In the genomic region with DNA sequence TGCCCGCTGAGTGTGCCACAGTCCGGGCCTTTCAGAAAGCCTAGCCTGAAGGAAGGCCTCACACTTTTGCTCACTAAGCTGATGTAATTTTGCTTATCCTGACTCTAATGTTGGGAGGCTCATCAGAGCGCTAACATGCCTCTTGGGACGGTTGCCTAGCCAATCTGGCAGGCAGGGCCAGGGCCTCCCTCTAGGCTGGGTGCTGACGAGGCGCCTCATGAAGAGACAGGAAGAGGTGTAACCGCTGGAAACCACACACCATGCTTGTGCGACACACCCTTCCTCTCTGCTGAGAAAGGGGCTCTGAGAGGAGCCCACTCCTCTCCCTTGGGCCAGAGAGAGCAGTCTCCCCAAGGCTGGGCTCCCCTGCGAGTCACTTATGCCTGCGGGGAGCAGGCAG, we compare ENCODE assay signal across 8 mouse cellular contexts. TPM values are rescaled to one million over a fixed set of nuclear protein-coding genes. Genes with fewer than 3 reads are reported as not detected.
A peak's percentile ranks its signal among the peaks of the same experiment; 100 is the strongest.
DNase-seq lines count a peak whose midpoint lies in the region; ATAC-seq lines count a peak whose summit lies in the region.

No protein-coding gene starts in this region.

- no peaks in the 10 kb centered on the region for H3K9me3 ChIP-seq in midbrain, embryonic 13.5 days

- 86% methylated on average over 10 of the region's 10 CpGs for WGBS in midbrain, embryonic 13.5 days

- no peak overlapping the region for H3K27ac ChIP-seq in midbrain, embryonic 13.5 days

- no peak overlapping the region for H3K4me2 ChIP-seq in midbrain, embryonic 13.5 days (replicated peaks)

- no peak overlapping the region for H3K4me3 ChIP-seq in midbrain, embryonic 13.5 days (replicated peaks)

- H3K4me1 ChIP-seq in midbrain, embryonic 13.5 days (replicated peaks): 0 out of 2 replicates have a peak, but pooled peaks cover 10% of the 10 kb centered on the region

- DNase-seq in urinary bladder, postnatal 14 days (ENCODE audit: low spot score): peak; percentile 16
- DNase-seq in urinary bladder, postnatal 25 days (ENCODE audit: low spot score): no peak
- peak; percentile 75 for DNase-seq in naive thymus-derived CD4-positive, alpha-beta T cell, adult 2 months (ENCODE audit: low read depth)
- no peak for DNase-seq in layer of hippocampus, postnatal 14 days (ENCODE audit: low spot score in 2 of 2)
- no peak for DNase-seq in cerebellum, postnatal 36 days
- no peak for DNase-seq in adrenal gland, postnatal 25 days

- no peaks in the 10 kb centered on the region for H3K36me3 ChIP-seq in midbrain, embryonic 13.5 days

- peak; percentile 61 to 72 for ATAC-seq in hematopoietic stem cell, adult 5-6 weeks (replicated peaks in 1 of 2; ENCODE audit: insufficient read depth in 1 of 2, low FRiP score in 2 of 2, low TSS enrichment in 1 of 2, low read depth in 1 of 2, poor library complexity in 2 of 2, severe bottlenecking in 2 of 2)
- ATAC-seq in midbrain, embryonic 13.5 days: no peak

- no peak overlapping the region for H3K9ac ChIP-seq in midbrain, embryonic 13.5 days (replicated peaks)

- no peaks in the 10 kb centered on the region for H3K27me3 ChIP-seq in midbrain, embryonic 13.5 days

RNA-seq across cellular contexts. Expression of gene Nphp4, which starts 30.3 kb away (rescaled TPM):
- 0.35 and 2.5 TPM in 2 replicates for total RNA-seq in hematopoietic stem cell, adult 5-6 weeks (2017)
- polyA plus RNA-seq in midbrain, embryonic 13.5 days (2015; fragmentation: Nextera tagmentation; extraction: Ambion mirVana): 6.2 and 6.5 TPM in 2 replicates
- 10 to 100 TPM; 24.0 to 25.1 TPM for total RNA-seq in layer of hippocampus, postnatal 14 days (2021)
- total RNA-seq in adrenal gland, postnatal 25 days (2021): 2.7 and 4.1 TPM in 2 replicates

RNA-seq across cellular contexts. Expression of gene Kcnab2, which starts 31.5 kb away (rescaled TPM):
- 66.7 and 67.8 TPM in 2 replicates for total RNA-seq in hematopoietic stem cell, adult 5-6 weeks (2017)
- 21.7 and 21.9 TPM in 2 replicates for polyA plus RNA-seq in midbrain, embryonic 13.5 days (2015; fragmentation: Nextera tagmentation; extraction: Ambion mirVana)
- total RNA-seq in layer of hippocampus, postnatal 14 days (2021): 100 to 1,000 TPM; 423 to 447 TPM
- 4.4 and 8.4 TPM in 2 replicates for total RNA-seq in adrenal gland, postnatal 25 days (2021)

Comparison
In these comparisons a context has a peak if more than half of its experiments do, and no peak if none do; other contexts are left out.
1. DNase-seq: peak in urinary bladder, postnatal 14 days (single experiment) and naive thymus-derived CD4-positive, alpha-beta T cell, adult 2 months (single experiment); none in urinary bladder, postnatal 25 days (single experiment), layer of hippocampus, postnatal 14 days (0 of 2), cerebellum, postnatal 36 days (0 of 2) and adrenal gland, postnatal 25 days (single experiment).